Mouse (Mus musculus) intestine, embryonic 15.5 days (tissue): ENCODE measurements around the gene Eri3. TPM values are rescaled to one million over a fixed set of nuclear protein-coding genes. Genes with fewer than 3 reads are reported as not detected.

Experiments used
- ATAC-seq: fragments of 200-750 bp; cut with Nextera tagmentation; 2 replicates; pipeline ENCODE4 v1.8.0; 2017; ENCODE audit warnings: moderate TSS enrichment, moderate library complexity
- H3K27ac ChIP-seq: fragments of 300-500 bp; sonication (generic); 2 replicates; pipeline ENCODE4 v1.5.1; 2015; ENCODE audit warnings: mild to moderate bottlenecking, inconsistent platforms
- H3K27me3 ChIP-seq: fragments of 300-500 bp; sonication (generic); replicated peaks from 2 replicates; pipeline ENCODE4 v1.6.1; 2015; ENCODE audit warnings: inconsistent platforms
- H3K36me3 ChIP-seq: fragments of 300-500 bp; sonication (generic); 2 replicates; pipeline ENCODE4 v1.6.1; 2015; ENCODE audit warnings: inconsistent platforms
- H3K4me1 ChIP-seq: fragments of 300-500 bp; sonication (generic); replicated peaks from 2 replicates; pipeline ENCODE4 v1.6.1; 2015; ENCODE audit warnings: inconsistent platforms
- H3K4me2 ChIP-seq: fragments of 300-500 bp; sonication (generic); replicated peaks from 2 replicates; pipeline ENCODE4 v1.6.1; 2015; ENCODE audit warnings: mild to moderate bottlenecking, inconsistent platforms
- H3K4me3 ChIP-seq: fragments of 300-500 bp; sonication (generic); replicated peaks from 2 replicates; pipeline ENCODE4 v1.5.1; 2015; ENCODE audit warnings: inconsistent platforms
- H3K9ac ChIP-seq: fragments of 300-500 bp; sonication (generic); 2 replicates; pipeline ENCODE4 v1.6.1; 2015; ENCODE audit warnings: inconsistent platforms
- H3K9me3 ChIP-seq: fragments of 300-500 bp; sonication (generic); 2 replicates; pipeline ENCODE4 v1.6.1; 2016; ENCODE audit warnings: inconsistent platforms
- WGBS: fragments of 180-500 bp; shearing (Covaris S2); methylation state at CpG from one replicate; pipeline ENCODE4 v1.1.7; 2015; 5-methylcytosine and 5-hydroxymethylcytosine counted together
- polyA plus RNA-seq: library from polyadenylated mRNA; unstranded; fragments of >200 nt; fragmentation: Nextera tagmentation; extraction: Ambion mirVana; gene quantifications from 2 replicates; pipeline ENCODE4 v1.2.1, GENCODE M21; 2015

Eri3 gene
- 95.5 and 102 TPM in 2 replicates for polyA plus RNA-seq

DNA sequence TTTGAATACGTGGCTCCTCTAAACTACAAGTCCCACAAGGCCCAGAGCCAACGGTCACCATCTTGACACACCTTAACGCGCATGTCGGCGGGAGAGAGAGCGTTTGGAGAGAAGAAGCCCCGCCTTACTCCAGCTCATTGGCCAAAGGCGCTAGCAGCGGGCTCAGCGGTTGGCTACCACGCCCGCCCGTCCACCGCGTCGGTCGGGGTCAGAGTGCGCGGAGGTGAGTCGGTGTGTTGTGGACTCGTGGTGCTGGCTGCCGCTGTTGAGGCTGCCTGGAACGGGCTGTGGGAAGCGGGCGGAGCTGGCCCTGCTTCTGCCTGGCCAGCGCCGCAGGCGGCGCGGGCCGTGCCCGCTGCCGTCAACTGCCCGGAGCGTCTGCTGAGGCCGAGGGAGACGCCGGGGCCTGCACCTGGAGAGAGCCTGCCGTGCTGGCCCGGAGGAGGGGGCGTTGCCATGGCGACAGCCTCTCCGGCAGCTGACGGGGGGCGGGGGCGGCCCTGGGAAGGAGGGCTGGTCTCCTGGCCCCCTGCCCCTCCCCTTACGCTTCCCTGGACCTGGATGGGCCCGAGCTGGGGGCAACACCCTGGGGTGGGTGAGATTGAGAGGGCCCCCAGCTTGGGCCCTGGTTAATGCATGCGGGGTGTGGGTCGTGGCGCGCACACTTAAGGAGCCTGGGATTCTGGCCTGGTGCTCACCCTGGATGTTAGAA, at the start of gene Eri3:
Gene Eri3, plus strand, starts transcription at position 226 of the 712 bp plus-strand sequence.
- H3K27me3 ChIP-seq: no peaks in the 10 kb centered on the region
- peak within 1 kb of the TSS; percentile 64 for H3K27ac ChIP-seq
- peak within 1 kb of the TSS; percentile 90 for H3K4me3 ChIP-seq
- H3K36me3 ChIP-seq: no peaks in the 10 kb centered on the region
- peak; percentile 100 for ATAC-seq
- peak within 1 kb of the TSS; percentile 72 for H3K9ac ChIP-seq
- peaks cover 16% of the 10 kb centered on the region; the same call in 1 of the 2 replicates for H3K4me1 ChIP-seq
- H3K4me2 ChIP-seq: peak within 1 kb of the TSS; percentile 84
- no peaks in the 10 kb centered on the region for H3K9me3 ChIP-seq
- WGBS: under 1% methylated on average over 52 of the region's 53 CpGs

DNA sequence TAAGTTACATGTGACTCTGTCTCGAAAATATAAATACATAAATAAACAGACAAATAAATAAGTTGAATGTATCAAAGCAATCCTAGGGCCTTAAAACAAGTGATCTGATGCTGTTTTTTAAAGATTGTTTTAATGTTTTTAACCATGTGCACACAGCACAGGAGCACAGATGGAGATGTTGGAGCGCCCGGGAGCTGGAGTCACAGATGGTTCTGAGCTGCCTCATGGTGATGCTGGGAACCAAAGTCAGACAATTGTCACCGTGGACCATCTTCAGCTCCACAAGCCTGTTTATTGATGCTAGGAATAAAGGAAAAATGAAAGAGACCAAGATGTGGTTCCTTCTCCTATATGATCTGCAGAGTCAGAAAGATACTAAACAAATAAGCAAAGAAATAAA, 31.9 kb upstream of the Eri3 start:
- H3K36me3 ChIP-seq: no peaks in the 10 kb centered on the region
- H3K9me3 ChIP-seq: no peaks in the 10 kb centered on the region
- ATAC-seq: no peak
- no peak overlapping the region for H3K4me3 ChIP-seq
- no peak overlapping the region for H3K4me2 ChIP-seq
- no peak overlapping the region for H3K27ac ChIP-seq
- no peak overlapping the region for H3K9ac ChIP-seq
- no peaks in the 10 kb centered on the region for H3K4me1 ChIP-seq
- 85% methylated on average over 4 of the region's 4 CpGs for WGBS
- no peaks in the 10 kb centered on the region for H3K27me3 ChIP-seq

GRCm38 (mm10) chr4:117521350-117521749, 28.8 kb upstream of the Eri3 start:
- no peaks in the 10 kb centered on the region for H3K4me1 ChIP-seq
- no peaks in the 10 kb centered on the region for H3K36me3 ChIP-seq
- H3K4me2 ChIP-seq: no peak overlapping the region
- H3K4me3 ChIP-seq: no peak overlapping the region
- no peak for ATAC-seq
- H3K27ac ChIP-seq: no peak overlapping the region
- WGBS: 64% methylated on average over 2 of the region's 2 CpGs
- no peak overlapping the region for H3K9ac ChIP-seq
- no peaks in the 10 kb centered on the region for H3K27me3 ChIP-seq
- H3K9me3 ChIP-seq: no peaks in the 10 kb centered on the region

GRCm38 (mm10) chr4:117525990-117526389, 24.2 kb upstream of the Eri3 start:
- H3K36me3 ChIP-seq: no peaks in the 10 kb centered on the region
- no peak overlapping the region for H3K4me3 ChIP-seq
- H3K9me3 ChIP-seq: no peaks in the 10 kb centered on the region
- H3K27ac ChIP-seq: no peak overlapping the region
- H3K4me1 ChIP-seq: no peaks in the 10 kb centered on the region
- H3K4me2 ChIP-seq: no peak overlapping the region
- ATAC-seq: no peak
- H3K27me3 ChIP-seq: no peaks in the 10 kb centered on the region; the same call in 1 of the 2 replicates
- H3K9ac ChIP-seq: no peak overlapping the region
- 90% methylated on average over 5 of the region's 5 CpGs for whole genome bisulfite sequencing

DNA sequence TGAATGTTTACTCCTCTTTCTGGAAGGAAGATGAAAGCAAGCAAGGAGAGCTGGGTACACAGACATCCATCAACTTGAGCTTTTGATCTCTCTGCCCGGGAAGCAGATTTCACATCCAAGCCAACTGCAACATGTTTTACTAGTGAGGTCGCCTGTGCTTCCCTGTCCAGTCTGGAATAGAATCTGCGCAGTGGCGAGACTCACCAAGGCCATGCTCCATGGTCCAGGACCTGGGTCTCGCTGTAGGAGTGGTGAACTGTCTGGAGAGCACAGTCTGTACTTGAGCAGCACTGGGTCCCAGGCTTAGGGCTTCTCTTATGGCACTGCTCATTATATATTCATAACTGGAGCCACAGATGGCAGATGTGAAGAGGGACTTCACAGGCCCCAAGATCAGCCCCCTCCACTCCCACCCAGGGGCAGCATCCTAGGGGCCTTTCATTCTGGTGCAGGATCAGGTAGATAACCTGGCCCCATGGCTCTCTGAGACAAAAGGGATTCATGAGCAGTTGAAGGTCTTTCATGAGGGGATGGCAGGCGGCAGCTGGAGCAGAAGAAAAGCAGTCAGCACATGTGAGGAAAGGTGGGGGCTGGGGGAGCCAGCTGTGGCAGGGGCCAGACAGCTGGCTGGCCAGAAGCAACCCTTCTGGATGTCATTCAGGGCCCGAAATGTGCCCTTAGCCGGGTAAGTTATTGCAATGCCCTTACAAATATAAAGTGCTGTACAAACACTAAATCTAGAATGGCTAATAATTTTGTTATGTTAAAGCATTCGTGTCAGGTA, 22.9 kb upstream of the Eri3 start:
- no peaks in the 10 kb centered on the region for H3K36me3 ChIP-seq
- WGBS: 55% methylated on average over 9 of the region's 9 CpGs
- H3K4me3 ChIP-seq: no peak overlapping the region
- no peak for ATAC-seq
- no peaks in the 10 kb centered on the region for H3K9me3 ChIP-seq
- no peaks in the 10 kb centered on the region for H3K4me1 ChIP-seq
- H3K27ac ChIP-seq: no peak overlapping the region
- H3K27me3 ChIP-seq: no peaks in the 10 kb centered on the region; the same call in 1 of the 2 replicates
- no peak overlapping the region for H3K4me2 ChIP-seq
- H3K9ac ChIP-seq: no peak overlapping the region

DNA sequence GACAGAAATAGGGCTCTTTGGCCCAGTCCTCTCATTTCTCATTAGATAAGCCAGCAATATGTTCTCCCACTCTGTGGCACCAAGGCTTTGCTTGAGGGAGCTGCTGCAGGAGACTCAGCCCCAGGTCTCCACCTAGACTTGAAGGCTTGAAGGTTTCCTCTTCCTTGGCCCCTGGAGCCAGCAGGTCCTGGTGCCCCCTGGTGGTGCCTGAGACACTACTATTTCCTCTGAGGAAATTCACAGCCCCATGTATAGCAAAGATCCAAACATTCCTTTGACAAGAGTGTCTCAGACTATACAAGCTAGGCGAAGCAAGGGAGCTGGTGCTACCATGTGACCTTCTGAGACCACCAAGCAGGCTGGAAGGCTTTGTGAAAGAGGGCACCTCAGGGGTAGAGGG, 22.2 kb upstream of the Eri3 start:
- no peaks in the 10 kb centered on the region for H3K9me3 ChIP-seq
- no peaks in the 10 kb centered on the region; the same call in 1 of the 2 replicates for H3K27me3 ChIP-seq
- WGBS: 23% methylated on average over 1 of the region's 1 CpGs
- peak; percentile 49; the same call in 1 of the 2 replicates for ATAC-seq
- no peak overlapping the region for H3K9ac ChIP-seq
- no peak overlapping the region for H3K4me3 ChIP-seq
- no peaks in the 10 kb centered on the region for H3K4me1 ChIP-seq
- H3K4me2 ChIP-seq: no peak overlapping the region
- no peak overlapping the region for H3K27ac ChIP-seq
- H3K36me3 ChIP-seq: no peaks in the 10 kb centered on the region

DNA sequence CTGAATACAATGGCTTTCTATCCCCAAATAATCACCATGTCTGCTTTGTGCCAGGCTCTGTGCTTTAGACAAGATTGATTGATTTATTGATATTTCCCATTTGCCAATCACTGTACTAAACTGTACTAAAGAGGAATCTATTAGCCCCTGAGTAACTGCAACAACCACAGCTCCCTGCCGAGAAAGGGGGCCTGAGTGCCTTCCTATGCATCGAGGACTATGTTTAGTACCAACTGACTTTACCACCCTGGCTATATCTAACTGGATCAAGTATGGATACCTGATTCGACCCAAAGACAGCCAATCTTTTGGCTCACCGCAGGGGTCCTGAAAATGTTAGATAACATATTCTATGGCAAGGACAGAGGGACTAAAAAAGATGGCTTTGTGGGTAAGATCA, 20.3 kb upstream of the Eri3 start:
- no peak overlapping the region for H3K4me3 ChIP-seq
- H3K9me3 ChIP-seq: no peaks in the 10 kb centered on the region
- 83% methylated on average over 4 of the region's 4 CpGs for WGBS
- no peak overlapping the region for H3K9ac ChIP-seq
- H3K27ac ChIP-seq: no peak overlapping the region
- no peaks in the 10 kb centered on the region for H3K36me3 ChIP-seq
- no peak for ATAC-seq
- no peaks in the 10 kb centered on the region; the same call in 1 of the 2 replicates for H3K27me3 ChIP-seq
- no peaks in the 10 kb centered on the region for H3K4me1 ChIP-seq
- H3K4me2 ChIP-seq: no peak overlapping the region

DNA sequence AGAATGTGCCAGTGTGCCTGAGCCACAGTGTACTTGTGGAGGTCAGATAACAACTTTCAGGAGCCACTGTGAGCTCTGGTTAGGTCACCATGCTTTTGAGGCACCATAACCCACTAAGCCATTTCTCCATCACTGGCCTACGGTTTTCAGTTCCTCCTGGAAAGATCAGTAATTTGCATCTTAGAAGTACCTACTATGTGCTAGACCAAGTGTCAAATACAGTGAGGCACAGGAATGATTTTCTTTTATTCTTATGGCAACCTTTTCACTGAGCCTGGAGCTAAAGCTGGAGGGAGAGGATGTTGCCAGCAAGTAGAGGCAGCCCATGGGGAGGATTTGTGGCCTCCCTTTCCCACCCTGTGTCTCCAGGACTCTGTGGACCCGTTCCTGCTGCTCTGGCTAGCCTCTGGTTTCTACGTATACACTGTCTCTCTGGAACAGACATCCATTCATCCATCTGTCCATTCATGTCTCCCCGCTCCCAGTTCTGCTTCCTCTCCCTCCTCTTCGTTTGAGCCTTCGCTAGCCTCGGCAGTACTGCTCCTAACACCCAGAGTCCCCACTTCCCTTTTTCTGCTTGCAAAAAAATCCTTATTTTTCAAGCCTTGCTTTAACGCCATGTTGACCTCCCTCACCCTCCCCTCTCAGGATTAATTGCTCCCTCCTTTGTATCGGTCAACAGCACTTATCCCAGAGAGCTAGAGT, 14.5 kb upstream of the Eri3 start:
- ATAC-seq: no peak
- no peaks in the 10 kb centered on the region for H3K4me1 ChIP-seq
- H3K27ac ChIP-seq: no peak overlapping the region
- no peaks in the 10 kb centered on the region for H3K9me3 ChIP-seq
- 62% methylated on average over 9 of the region's 9 CpGs for WGBS
- no peak overlapping the region for H3K4me3 ChIP-seq
- H3K27me3 ChIP-seq: no peaks in the 10 kb centered on the region
- H3K9ac ChIP-seq: no peak overlapping the region
- H3K36me3 ChIP-seq: no peaks in the 10 kb centered on the region
- no peak overlapping the region for H3K4me2 ChIP-seq

DNA sequence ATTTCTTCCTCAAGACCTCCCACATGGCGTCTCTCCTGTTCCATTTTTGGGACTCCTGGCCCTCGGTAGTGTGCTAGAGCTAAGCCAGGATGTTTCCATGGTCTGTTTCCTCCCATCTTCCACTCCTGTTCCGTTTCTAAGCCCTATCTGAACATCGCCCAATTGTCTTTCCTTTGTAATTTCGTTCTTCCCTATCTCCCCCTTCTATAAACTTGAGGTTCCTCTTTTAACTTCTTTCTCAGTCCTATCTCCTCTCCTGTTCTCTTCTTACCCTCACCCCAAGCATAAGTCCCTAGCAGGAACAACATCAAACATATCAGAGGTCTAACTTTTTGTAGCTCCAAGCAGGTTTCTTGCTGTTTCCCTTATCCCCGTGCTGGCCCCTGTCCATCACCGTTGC, 13.2 kb upstream of the Eri3 start:
- no peak overlapping the region for H3K4me3 ChIP-seq
- H3K27ac ChIP-seq: no peak overlapping the region
- no peaks in the 10 kb centered on the region for H3K27me3 ChIP-seq
- no peak overlapping the region for H3K9ac ChIP-seq
- H3K36me3 ChIP-seq: no peaks in the 10 kb centered on the region
- no peak for ATAC-seq
- no peaks in the 10 kb centered on the region for H3K9me3 ChIP-seq
- no peak overlapping the region for H3K4me2 ChIP-seq
- H3K4me1 ChIP-seq: no peaks in the 10 kb centered on the region
- 84% methylated on average over 7 of the region's 7 CpGs for WGBS

- no peak for ATAC-seq
- Histone ChIP-seq H3K4me3 (no peak overlapping the region), H3K4me2 (no peak overlapping the region), H3K4me1 (no peaks in the 10 kb centered on the region), H3K9ac (no peak overlapping the region), H3K27ac (no peak overlapping the region), H3K27me3 (no peaks in the 10 kb centered on the region), H3K9me3 (no peaks in the 10 kb centered on the region), H3K36me3 (no peaks in the 10 kb centered on the region)
- WGBS: 69% methylated on average over 8 of the region's 8 CpGs
These were observed 10.7 kb upstream of the Eri3 start for GRCm38 (mm10) chr4:117539329-117539980.

DNA sequence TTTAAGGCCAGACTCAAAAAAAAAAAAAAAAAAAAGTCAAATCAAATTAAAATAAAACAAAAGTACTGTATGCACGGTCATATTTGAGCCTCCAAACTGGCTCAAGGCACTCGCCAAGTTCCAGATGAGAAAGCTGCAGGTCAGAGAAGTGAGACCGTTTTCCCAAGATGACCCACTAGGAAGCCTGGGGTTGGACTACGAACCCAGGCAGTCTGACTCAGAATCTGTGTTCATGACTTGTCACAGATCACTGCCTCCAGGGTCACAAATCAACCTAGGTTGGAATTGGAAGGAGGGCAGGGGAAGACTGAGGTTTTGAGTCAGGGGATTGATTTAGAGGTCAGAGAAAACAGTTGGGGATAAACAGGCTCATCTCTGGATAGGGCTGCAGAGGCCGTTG, 9.6 kb upstream of the Eri3 start:
- no peak overlapping the region for H3K4me2 ChIP-seq
- H3K36me3 ChIP-seq: no peaks in the 10 kb centered on the region
- H3K9ac ChIP-seq: no peak overlapping the region
- no peak overlapping the region for H3K4me3 ChIP-seq
- no peaks in the 10 kb centered on the region for H3K4me1 ChIP-seq
- no peak overlapping the region for H3K27ac ChIP-seq
- no peaks in the 10 kb centered on the region for H3K9me3 ChIP-seq
- 66% methylated on average over 5 of the region's 5 CpGs for WGBS
- no peaks in the 10 kb centered on the region for H3K27me3 ChIP-seq
- ATAC-seq: no peak

DNA sequence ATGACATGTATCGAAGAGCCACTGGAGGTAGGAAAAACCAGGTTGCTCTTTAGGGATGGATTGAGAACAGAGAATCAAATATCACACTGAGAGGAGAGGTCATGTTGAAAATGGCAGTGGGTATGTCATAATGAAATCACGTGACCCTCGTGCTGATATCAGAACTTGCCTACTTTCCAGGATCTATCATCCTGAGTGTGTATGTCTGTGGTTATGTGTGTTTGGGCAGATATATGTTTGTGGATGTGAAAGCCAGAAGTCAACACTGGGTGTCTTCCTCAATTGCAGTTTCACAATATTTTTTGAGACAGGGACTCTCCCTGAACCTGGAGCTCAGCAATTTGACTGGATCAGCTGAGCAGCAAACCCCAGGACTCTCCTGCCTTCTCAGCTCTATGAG, 4.7 kb upstream of the Eri3 start:
- Histone ChIP-seq H3K4me2 (no peak overlapping the region), H3K27me3 (no peaks in the 10 kb centered on the region), H3K4me1 (0 out of 2 replicates have a peak, but pooled peaks cover 2% of the 10 kb centered on the region), H3K27ac (no peak overlapping the region), H3K9me3 (no peaks in the 10 kb centered on the region), H3K36me3 (no peaks in the 10 kb centered on the region), H3K9ac (no peak overlapping the region), H3K4me3 (no peak overlapping the region)
- ATAC-seq: no peak
- WGBS: 90% methylated on average over 3 of the region's 3 CpGs
